In genomic region chr14:76804447-76805150, GRCm38 (mm10) we compare ENCODE assay signal across 10 mouse cellular contexts.
DNase-seq lines count a peak whose midpoint lies in the region; ATAC-seq and TF ChIP-seq lines count a peak whose summit lies in the region.
"Had no signal": no experiment of that assay in that cellular context is flagged by ENCODE, and none has a peak within 500 bp of the region (broad histone marks: within the 10 kb centered on the region; RNA-seq: fewer than 3 reads in every experiment).

No protein-coding gene starts in this region.

- 0 out of 2 replicates have a peak overlapping the region, but pooled peaks have one; percentile 25 for H3K9ac ChIP-seq in heart, embryonic 14.5 days (ENCODE audit: low read length)
- no peak overlapping the region for H3K9ac ChIP-seq in liver, embryonic 12.5 days
- H3K9ac ChIP-seq in stomach, embryonic 16.5 days (ENCODE audit: low read length) = no peak overlapping the region
- H3K9ac ChIP-seq: neural tube, embryonic 12.5 days had no signal

- no peak overlapping the region for H3K4me2 ChIP-seq in heart, embryonic 14.5 days (ENCODE audit: low read length)
- H3K4me2 ChIP-seq in liver, embryonic 12.5 days = no peak overlapping the region
- peak overlapping the region; percentile 19; the same call in 1 of the 2 replicates for H3K4me2 ChIP-seq in stomach, embryonic 16.5 days (ENCODE audit: low read depth, low read length)
- H3K4me2 ChIP-seq: neural tube, embryonic 12.5 days had no signal

- TF ChIP-seq CTCF in layer of hippocampus, adult 2 months (conservative IDR thresholded peaks at IDR 0.05) = no peak

- H3K27me3 ChIP-seq in heart, embryonic 14.5 days (ENCODE audit: control insufficient read depth, insufficient read depth, low read length) = no peaks in the 10 kb centered on the region
- H3K27me3 ChIP-seq in liver, embryonic 12.5 days (replicated peaks) = no peaks in the 10 kb centered on the region
- no peaks in the 10 kb centered on the region for H3K27me3 ChIP-seq in stomach, embryonic 16.5 days (ENCODE audit: control insufficient read depth, insufficient read depth, low read length)
- H3K27me3 ChIP-seq: neural tube, embryonic 12.5 days had no signal

- 0 out of 2 replicates have a peak, but pooled peaks have one; percentile 47 for ATAC-seq in heart, embryonic 14.5 days (ENCODE audit: insufficient number of reproducible peaks, insufficient read depth, low FRiP score, low read depth)
- no peak for ATAC-seq in liver, embryonic 12.5 days
- peak; percentile 23; the same call in 1 of the 2 replicates for ATAC-seq in stomach, embryonic 16.5 days (ENCODE audit: insufficient read depth, low FRiP score)
- no peak for ATAC-seq in granulocyte monocyte progenitor cell, adult 5-6 weeks (replicated peaks; ENCODE audit: poor library complexity, severe bottlenecking)

- H3K27ac ChIP-seq in layer of hippocampus, adult 2 months = 0 out of 2 replicates have a peak overlapping the region, but pooled peaks have one; percentile 4
- H3K27ac ChIP-seq in heart, embryonic 14.5 days (replicated peaks in 1 of 2; ENCODE audit: control insufficient read depth in 1 of 2, insufficient read depth in 1 of 2, low read depth in 2 of 2, low read length in 2 of 2) = peak overlapping the region; percentile 69 to 71
- peak overlapping the region; percentile 46; the same call in 1 of the 2 replicates for H3K27ac ChIP-seq in liver, embryonic 12.5 days
- H3K27ac ChIP-seq in stomach, embryonic 16.5 days (ENCODE audit: low read length) = peak overlapping the region; percentile 81
- H3K27ac ChIP-seq: neural tube, embryonic 12.5 days had no signal

- WGBS in heart, embryonic 14.5 days = 37% methylated on average over 6 of the region's 6 CpGs
- 45% methylated on average over 6 of the region's 6 CpGs for WGBS in liver, embryonic 12.5 days (ENCODE audit: insufficient replicate concordance)
- 24% methylated on average over 6 of the region's 6 CpGs for WGBS in stomach, embryonic 16.5 days

- H3K9me3 ChIP-seq in heart, embryonic 14.5 days (ENCODE audit: control insufficient read depth, low read length) = 0 out of 2 replicates have a peak, but pooled peaks cover 2% of the 10 kb centered on the region
- H3K9me3 ChIP-seq in liver, embryonic 12.5 days (replicated peaks) = no peaks in the 10 kb centered on the region
- 0 out of 2 replicates have a peak, but pooled peaks cover 4% of the 10 kb centered on the region for H3K9me3 ChIP-seq in stomach, embryonic 16.5 days (replicated peaks; ENCODE audit: control insufficient read depth, low read length)

- peaks cover 8 to 19% of the 10 kb centered on the region in 2 experiments for H3K4me1 ChIP-seq in heart, embryonic 14.5 days (ENCODE audit: control insufficient read depth in 2 of 2, insufficient read depth in 2 of 2, low read length in 2 of 2)
- 0 out of 2 replicates have a peak, but pooled peaks cover 7% of the 10 kb centered on the region for H3K4me1 ChIP-seq in liver, embryonic 12.5 days
- H3K4me1 ChIP-seq in stomach, embryonic 16.5 days (ENCODE audit: control insufficient read depth, insufficient read depth, low read length) = peaks cover 17% of the 10 kb centered on the region; the same call in 1 of the 2 replicates
- H3K4me1 ChIP-seq: neural tube, embryonic 12.5 days had no signal

- intact Hi-C loops in gastrocnemius, postnatal 36 days (cut with DNase I) = no loop called here

- H3K36me3 ChIP-seq in heart, embryonic 14.5 days (ENCODE audit: control insufficient read depth, insufficient read depth, low read length) = no peaks in the 10 kb centered on the region
- H3K36me3 ChIP-seq in liver, embryonic 12.5 days = no peaks in the 10 kb centered on the region
- no peaks in the 10 kb centered on the region for H3K36me3 ChIP-seq in stomach, embryonic 16.5 days (ENCODE audit: control insufficient read depth, insufficient read depth, low read length)
- H3K36me3 ChIP-seq: neural tube, embryonic 12.5 days had no signal

- no peak overlapping the region for H3K4me3 ChIP-seq in layer of hippocampus, adult 2 months
- H3K4me3 ChIP-seq in heart, embryonic 14.5 days (ENCODE audit: control insufficient read depth in 1 of 2, insufficient read depth in 1 of 2, low read depth in 1 of 2, low read length in 2 of 2) = no peak overlapping the region
- H3K4me3 ChIP-seq in liver, embryonic 12.5 days = no peak overlapping the region
- no peak overlapping the region for H3K4me3 ChIP-seq in stomach, embryonic 16.5 days (replicated peaks; ENCODE audit: low read length)
- H3K4me3 ChIP-seq: neural tube, embryonic 12.5 days had no signal

- no peak for DNase-seq in layer of hippocampus, adult 2 months (ENCODE audit: low spot score in 2 of 2)
- no peak for DNase-seq in layer of hippocampus, postnatal 14 days (ENCODE audit: low spot score in 2 of 2)
- no peak for DNase-seq in gastrocnemius, postnatal 36 days
- no peak for DNase-seq in ovary, postnatal 10 days (ENCODE audit: low spot score)
- DNase-seq: adrenal gland, postnatal 25 days had no signal

Comparison
In these comparisons a context has a peak if more than half of its experiments do, and no peak if none do; other contexts are left out.
1. H3K27ac ChIP-seq: peak in every context shown above with its lines; median percentile 81 in stomach, embryonic 16.5 days; 70 in heart, embryonic 14.5 days; 46 in liver, embryonic 12.5 days; 4 in layer of hippocampus, adult 2 months.
2. ATAC-seq: peak in heart, embryonic 14.5 days (single experiment) and stomach, embryonic 16.5 days (single experiment); none in liver, embryonic 12.5 days (single experiment) and granulocyte monocyte progenitor cell, adult 5-6 weeks (single experiment).